Mouse (Mus musculus): ENCODE results near the gene Ear14. TPM values are rescaled to one million over a fixed set of nuclear protein-coding genes. Genes with fewer than 3 reads are reported as not detected.
"Not testable (repeated sequence)": the region's sequence is repeated elsewhere in the genome, so short reads cannot be mapped to it uniquely, and the experiment has no call there.

Ear14 gene
- polyA plus RNA-seq (2016; fragmentation: Nextera tagmentation; extraction: Ambion mirVana), result not detected in 2 replicates

GRCm38 (mm10) chr14:51203115-51203514 is at the start of gene Ear14:
Ear14 (plus strand) TSS chr14:51203391.
- WGBS, result 81% methylated on average over 2 of the region's 2 CpGs
- no peaks in the 10 kb centered on the region for H3K36me3 ChIP-seq
- H3K4me3 ChIP-seq, result no peak within 1 kb of the TSS
- no peaks in the 10 kb centered on the region for H3K9me3 ChIP-seq
- H3K27ac ChIP-seq, result no peak within 1 kb of the TSS
- no peaks in the 10 kb centered on the region for H3K4me1 ChIP-seq
- H3K4me2 ChIP-seq (replicated peaks), result no peak within 1 kb of the TSS
- H3K9ac ChIP-seq, result no peak within 1 kb of the TSS
- no peak for ATAC-seq (ENCODE audit: insufficient number of reproducible peaks, insufficient read depth, low FRiP score, low TSS enrichment)
- H3K27me3 ChIP-seq, result no peaks in the 10 kb centered on the region

- Histone ChIP-seq H3K9me3 (no peaks in the 10 kb centered on the region), H3K4me1 (no peaks in the 10 kb centered on the region), H3K36me3 (no peaks in the 10 kb centered on the region), H3K27me3 (no peaks in the 10 kb centered on the region), H3K4me2 (replicated peaks) (no peak overlapping the region), H3K4me3 (no peak overlapping the region), H3K9ac (no peak overlapping the region), H3K27ac (no peak overlapping the region)
- WGBS, result 85% methylated on average over 5 of the region's 5 CpGs
- no peak for ATAC-seq (ENCODE audit: insufficient number of reproducible peaks, insufficient read depth, low FRiP score, low TSS enrichment)
Measured at GRCm38 (mm10) chr14:51156056-51156735, 47.0 kb upstream of the Ear14 start.

GRCm38 (mm10) chr14:51156736-51157068 is 46.5 kb upstream of the Ear14 start:
- Histone ChIP-seq H3K9ac (no peak overlapping the region), H3K4me3 (no peak overlapping the region), H3K36me3 (no peaks in the 10 kb centered on the region), H3K27ac (no peak overlapping the region), H3K27me3 (no peaks in the 10 kb centered on the region), H3K4me2 (replicated peaks) (no peak overlapping the region), H3K4me1 (no peaks in the 10 kb centered on the region), H3K9me3 (no peaks in the 10 kb centered on the region)
- WGBS, result 89% methylated on average over 4 of the region's 4 CpGs
- no peak for ATAC-seq (ENCODE audit: insufficient number of reproducible peaks, insufficient read depth, low FRiP score, low TSS enrichment)

DNA sequence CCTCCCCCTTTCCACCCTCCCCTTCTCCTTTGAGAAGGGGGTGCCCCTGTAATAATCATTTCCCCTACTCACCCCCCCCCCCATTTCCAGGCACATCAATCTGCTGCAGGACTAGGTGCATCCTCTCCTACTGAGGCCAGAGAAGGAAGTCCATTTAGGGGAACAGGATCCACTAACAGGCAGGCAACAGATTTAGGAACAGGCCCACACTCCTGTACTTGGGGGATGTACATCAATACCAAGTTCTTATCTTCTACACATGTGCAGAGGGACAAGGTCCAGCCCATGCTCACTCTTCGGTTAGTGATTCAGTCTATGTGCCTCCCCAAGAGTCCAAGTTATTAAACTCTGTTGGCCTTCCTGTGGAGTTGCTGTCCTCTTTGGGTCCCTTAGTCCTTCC is 46.1 kb upstream of the Ear14 start:
- WGBS, result 95% methylated on average over 1 of the region's 1 CpGs
- no peaks in the 10 kb centered on the region for H3K9me3 ChIP-seq

DNA sequence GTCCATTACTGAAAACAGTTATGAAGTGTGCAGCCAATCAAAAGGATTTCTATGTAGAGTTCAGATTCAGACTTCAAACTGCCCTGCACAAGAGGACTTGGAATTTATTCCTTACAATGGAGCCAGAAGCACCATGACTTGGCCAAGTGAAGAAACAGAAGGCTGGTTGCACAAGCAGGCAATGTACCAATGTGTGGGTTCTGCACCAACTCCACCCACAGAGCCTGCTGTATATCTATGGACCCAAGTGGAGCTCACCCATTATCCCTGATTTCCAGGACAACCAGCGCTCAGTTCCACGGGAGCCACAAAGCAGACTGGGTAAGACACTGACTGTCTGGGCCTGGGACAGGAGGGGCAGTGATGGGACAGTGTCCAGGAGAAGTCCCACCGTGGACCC is 41.2 kb upstream of the Ear14 start, which contains the start of gene Rnase2b:
Gene Rnase2b (plus strand): TSS at position 285 of the 400 bp plus-strand sequence.
- H3K4me3 ChIP-seq; ATAC-seq (ENCODE audit: insufficient number of reproducible peaks, insufficient read depth, low FRiP score, low TSS enrichment); H3K9me3 ChIP-seq; H3K4me1 ChIP-seq; H3K27ac ChIP-seq; H3K9ac ChIP-seq; H3K4me2 ChIP-seq (replicated peaks); H3K36me3 ChIP-seq; H3K27me3 ChIP-seq: not testable (repeated sequence)
- WGBS, result 89% methylated on average over 3 of the region's 3 CpGs

More for the DNA sequence above, 46.1 kb upstream of the Ear14 start:
- no peak overlapping the region for H3K9ac ChIP-seq
- H3K27ac ChIP-seq, result no peak overlapping the region
- no peaks in the 10 kb centered on the region for H3K4me1 ChIP-seq
- ATAC-seq (ENCODE audit: insufficient number of reproducible peaks, insufficient read depth, low FRiP score, low TSS enrichment), result no peak
- H3K36me3 ChIP-seq, result no peaks in the 10 kb centered on the region
- H3K4me2 ChIP-seq (replicated peaks), result no peak overlapping the region
- H3K4me3 ChIP-seq, result no peak overlapping the region
- H3K27me3 ChIP-seq, result no peaks in the 10 kb centered on the region

- H3K9me3 ChIP-seq; H3K4me1 ChIP-seq; ATAC-seq (ENCODE audit: insufficient number of reproducible peaks, insufficient read depth, low FRiP score, low TSS enrichment); H3K4me3 ChIP-seq; H3K4me2 ChIP-seq (replicated peaks); H3K27ac ChIP-seq; H3K36me3 ChIP-seq; H3K9ac ChIP-seq; H3K27me3 ChIP-seq: not testable (repeated sequence)
- WGBS, result 90% methylated on average over 6 of the region's 6 CpGs
Measured at GRCm38 (mm10) chr14:51163323-51163722, 39.9 kb upstream of the Ear14 start.

DNA sequence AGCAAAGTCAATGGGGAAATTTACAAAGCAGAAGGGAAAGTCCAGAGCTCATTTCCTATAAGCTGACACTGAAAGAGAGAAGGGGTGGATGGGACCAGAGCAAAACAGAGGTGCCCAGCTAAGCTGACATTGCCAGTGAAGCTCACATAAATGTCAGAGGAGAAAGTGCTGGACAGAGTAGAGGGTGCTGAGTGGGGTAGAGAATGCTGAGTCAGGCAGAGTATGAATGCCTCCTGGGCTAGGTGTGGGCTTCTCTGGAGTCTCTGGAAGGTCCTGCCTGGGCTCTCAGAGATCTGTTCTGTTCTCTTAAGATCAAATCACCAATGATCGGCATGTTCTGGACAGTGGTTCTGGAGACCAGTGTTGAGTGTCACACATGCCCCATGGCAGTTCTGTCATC is 37.8 kb upstream of the Ear14 start:
- Histone ChIP-seq H3K27ac (no peak overlapping the region), H3K9me3 (no peaks in the 10 kb centered on the region; the same call in 1 of the 2 replicates), H3K36me3 (no peaks in the 10 kb centered on the region), H3K4me1 (no peaks in the 10 kb centered on the region), H3K4me3 (no peak overlapping the region), H3K27me3 (no peaks in the 10 kb centered on the region), H3K9ac (no peak overlapping the region), H3K4me2 (replicated peaks) (no peak overlapping the region)
- ATAC-seq (ENCODE audit: insufficient number of reproducible peaks, insufficient read depth, low FRiP score, low TSS enrichment), result no peak
- 90% methylated on average over 1 of the region's 1 CpGs for WGBS

DNA sequence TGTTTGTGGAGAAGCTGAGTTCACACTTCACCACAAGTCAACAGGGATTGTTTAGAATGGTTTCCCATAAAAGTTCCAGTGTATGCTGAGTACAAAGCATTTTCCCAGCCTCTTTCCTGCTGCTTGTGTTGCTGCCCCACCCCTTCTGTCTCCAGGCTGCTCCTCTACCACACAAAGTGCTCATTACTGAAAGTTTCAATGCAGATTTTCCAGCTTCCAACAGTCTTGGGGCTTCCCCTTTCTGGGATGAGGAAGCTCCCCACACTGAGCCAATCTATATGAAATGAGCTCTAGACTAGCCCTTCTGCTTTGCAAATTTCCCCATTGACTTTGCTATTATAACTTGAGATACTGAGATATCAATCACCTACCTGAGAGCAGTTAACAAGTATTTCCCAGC is 37.1 kb upstream of the Ear14 start:
- no peaks in the 10 kb centered on the region for H3K36me3 ChIP-seq
- H3K9ac ChIP-seq, result no peak overlapping the region
- H3K4me1 ChIP-seq, result no peaks in the 10 kb centered on the region
- H3K27me3 ChIP-seq, result no peaks in the 10 kb centered on the region
- no peak for ATAC-seq (ENCODE audit: insufficient number of reproducible peaks, insufficient read depth, low FRiP score, low TSS enrichment)
- H3K4me2 ChIP-seq (replicated peaks), result no peak overlapping the region
- H3K9me3 ChIP-seq, result no peaks in the 10 kb centered on the region; the same call in 1 of the 2 replicates
- no peak overlapping the region for H3K4me3 ChIP-seq
- H3K27ac ChIP-seq, result no peak overlapping the region

DNA sequence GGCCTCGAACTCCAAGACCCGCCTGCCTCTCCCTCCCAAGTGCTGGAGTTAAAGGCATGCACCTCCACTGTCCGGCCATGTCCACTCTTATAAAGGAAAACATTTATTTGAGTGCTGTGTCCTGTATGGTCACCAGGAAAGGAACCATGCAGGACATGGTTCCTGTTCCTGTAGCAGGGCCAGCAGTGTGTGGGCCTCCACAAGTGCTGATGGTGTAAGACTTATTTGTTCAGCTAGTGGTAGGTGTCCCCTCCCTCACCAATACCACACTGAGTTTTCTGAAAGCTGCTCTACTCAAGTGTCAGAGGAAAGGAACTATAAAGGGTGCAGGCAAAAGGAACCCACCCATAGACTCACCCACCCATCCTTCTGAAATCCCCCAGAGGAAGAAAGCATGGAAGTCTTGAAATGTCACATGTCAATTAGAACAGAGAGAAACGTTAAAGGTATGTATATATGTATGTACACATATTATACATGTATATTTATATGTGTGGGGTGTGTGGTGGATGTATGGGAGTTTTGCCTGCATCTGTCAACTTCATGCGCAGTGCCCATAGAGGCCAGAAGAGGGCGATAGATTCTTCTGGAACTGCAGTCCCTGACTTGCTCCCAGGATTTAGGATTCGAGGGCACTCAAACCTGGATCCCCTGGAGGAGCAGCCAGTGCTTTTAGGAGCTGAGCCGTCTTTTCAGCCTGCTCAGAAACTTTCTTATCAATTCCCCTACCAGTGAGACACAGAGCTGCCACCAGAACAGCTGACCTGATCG is 30.9 kb upstream of the Ear14 start:
- not testable (repeated sequence) for H3K4me1 ChIP-seq; ATAC-seq (ENCODE audit: insufficient number of reproducible peaks, insufficient read depth, low FRiP score, low TSS enrichment); H3K27ac ChIP-seq; H3K4me2 ChIP-seq (replicated peaks); H3K4me3 ChIP-seq; H3K9me3 ChIP-seq; H3K9ac ChIP-seq; H3K36me3 ChIP-seq; H3K27me3 ChIP-seq
- WGBS, result 35% methylated on average over 9 of the region's 9 CpGs

DNA sequence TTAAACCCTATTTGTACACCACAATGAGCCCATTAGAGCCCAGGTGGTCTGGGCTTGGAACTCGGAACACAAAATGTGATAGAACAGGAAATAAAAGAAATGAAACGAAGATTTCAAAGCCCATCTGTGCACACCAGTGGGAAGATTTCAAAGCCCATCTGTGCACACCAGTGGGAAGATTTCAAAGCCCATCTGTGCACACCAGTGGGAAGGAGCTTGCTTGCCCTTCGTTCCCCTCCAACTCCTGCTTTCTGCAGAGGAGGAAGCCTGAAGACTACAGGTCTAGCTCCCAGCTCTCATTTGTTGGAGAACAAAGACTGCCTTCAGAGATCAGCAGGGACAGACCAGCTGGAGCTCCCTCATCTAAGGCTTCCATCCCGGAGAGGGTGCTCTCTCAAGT is 30.2 kb upstream of the Ear14 start:
- not testable (repeated sequence) for H3K4me3 ChIP-seq; H3K9ac ChIP-seq; H3K9me3 ChIP-seq; H3K4me1 ChIP-seq; H3K4me2 ChIP-seq (replicated peaks); H3K27ac ChIP-seq; H3K27me3 ChIP-seq; H3K36me3 ChIP-seq; ATAC-seq (ENCODE audit: insufficient number of reproducible peaks, insufficient read depth, low FRiP score, low TSS enrichment)
- WGBS, result 52% methylated on average over 4 of the region's 4 CpGs

GRCm38 (mm10) chr14:51173843-51174242 is 29.3 kb upstream of the Ear14 start:
- Histone ChIP-seq H3K27ac (no peak overlapping the region), H3K4me3 (no peak overlapping the region), H3K27me3 (no peaks in the 10 kb centered on the region), H3K4me2 (replicated peaks) (no peak overlapping the region), H3K36me3 (no peaks in the 10 kb centered on the region), H3K9me3 (no peaks in the 10 kb centered on the region), H3K9ac (no peak overlapping the region), H3K4me1 (no peaks in the 10 kb centered on the region)
- ATAC-seq (ENCODE audit: insufficient number of reproducible peaks, insufficient read depth, low FRiP score, low TSS enrichment), result no peak
- WGBS, result 51% methylated on average over 4 of the region's 4 CpGs

DNA sequence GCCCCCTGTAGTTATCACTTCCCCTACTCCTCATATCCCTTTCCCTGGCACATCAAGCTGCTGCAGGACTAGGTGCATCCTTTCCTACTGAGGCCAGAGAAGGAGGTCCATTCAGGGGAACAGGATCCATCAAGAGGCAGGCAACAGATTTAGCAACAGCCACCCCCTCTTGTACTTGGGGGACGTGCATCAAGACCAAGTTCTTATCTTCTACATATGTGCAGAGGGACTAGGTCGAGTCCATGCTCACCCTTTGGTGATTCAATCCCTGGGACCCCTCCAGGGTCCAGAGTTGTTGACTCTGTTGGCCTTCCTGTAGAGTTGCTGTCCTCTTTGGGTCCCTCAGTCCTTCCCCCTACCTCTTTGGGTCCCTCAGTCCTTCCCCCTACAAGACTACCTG is 22.1 kb upstream of the Ear14 start:
- not testable (repeated sequence) for ATAC-seq (ENCODE audit: insufficient number of reproducible peaks, insufficient read depth, low FRiP score, low TSS enrichment); H3K9ac ChIP-seq; H3K4me2 ChIP-seq (replicated peaks); H3K4me3 ChIP-seq; H3K36me3 ChIP-seq; H3K27me3 ChIP-seq; H3K4me1 ChIP-seq; H3K9me3 ChIP-seq; H3K27ac ChIP-seq
- WGBS, result 82% methylated on average over 2 of the region's 2 CpGs

All from embryonic facial prominence, embryonic 12.5 days (tissue).